Mouse (Mus musculus) cerebellum, adult (tissue): ENCODE results near the gene Nxnl1.
"Not testable (repeated sequence)": the region's sequence is repeated elsewhere in the genome, so short reads cannot be mapped to it uniquely, and the experiment has no call there.

Experiments
- ATAC-seq: cut with Nextera tagmentation; 2 replicates; pipeline ENCODE4 v1.9.2; 2017; ENCODE audit warnings: mild to moderate bottlenecking, moderate library complexity, mixed read lengths; ENCODE audit not compliant: insufficient number of reproducible peaks, low FRiP score, low TSS enrichment

The Nxnl1 gene

DNA sequence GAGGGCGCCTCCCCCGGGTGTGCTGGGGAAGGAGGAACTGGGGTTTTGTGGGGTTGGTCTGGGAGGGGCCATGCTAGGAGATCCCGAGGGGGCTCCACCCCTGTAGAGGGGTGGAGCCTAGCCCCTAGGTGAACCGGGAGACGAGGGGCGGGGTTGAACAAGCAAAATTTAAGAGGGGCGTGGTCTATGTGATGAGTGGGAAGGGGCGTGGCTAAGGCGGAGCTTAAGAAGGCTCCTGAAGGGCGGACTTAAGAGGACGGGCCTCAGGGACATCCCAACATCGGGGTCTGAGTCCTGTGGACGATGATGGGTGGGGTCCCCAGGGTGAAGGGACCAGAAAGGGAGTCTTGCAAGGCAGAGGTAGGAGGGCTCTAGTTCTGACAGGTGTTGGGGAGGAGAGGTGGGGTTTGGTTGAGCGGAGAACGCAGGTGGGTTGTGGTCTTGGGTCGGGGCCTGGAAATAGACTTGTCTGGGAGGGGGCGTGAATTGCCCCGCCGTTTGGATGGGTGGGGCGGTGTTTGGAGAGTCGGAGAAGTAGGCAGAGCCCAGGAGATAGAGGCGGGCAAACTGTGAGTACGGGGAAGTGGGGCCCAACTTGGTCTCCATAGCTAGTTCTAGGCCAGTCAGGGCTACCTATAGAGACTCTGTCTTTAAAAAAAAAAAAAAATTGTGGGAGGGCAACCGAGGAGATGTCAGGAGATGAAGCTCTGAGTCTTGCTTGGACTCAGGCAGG is 7.3 kb downstream of the Nxnl1 start:
- ATAC-seq, result no peak

DNA sequence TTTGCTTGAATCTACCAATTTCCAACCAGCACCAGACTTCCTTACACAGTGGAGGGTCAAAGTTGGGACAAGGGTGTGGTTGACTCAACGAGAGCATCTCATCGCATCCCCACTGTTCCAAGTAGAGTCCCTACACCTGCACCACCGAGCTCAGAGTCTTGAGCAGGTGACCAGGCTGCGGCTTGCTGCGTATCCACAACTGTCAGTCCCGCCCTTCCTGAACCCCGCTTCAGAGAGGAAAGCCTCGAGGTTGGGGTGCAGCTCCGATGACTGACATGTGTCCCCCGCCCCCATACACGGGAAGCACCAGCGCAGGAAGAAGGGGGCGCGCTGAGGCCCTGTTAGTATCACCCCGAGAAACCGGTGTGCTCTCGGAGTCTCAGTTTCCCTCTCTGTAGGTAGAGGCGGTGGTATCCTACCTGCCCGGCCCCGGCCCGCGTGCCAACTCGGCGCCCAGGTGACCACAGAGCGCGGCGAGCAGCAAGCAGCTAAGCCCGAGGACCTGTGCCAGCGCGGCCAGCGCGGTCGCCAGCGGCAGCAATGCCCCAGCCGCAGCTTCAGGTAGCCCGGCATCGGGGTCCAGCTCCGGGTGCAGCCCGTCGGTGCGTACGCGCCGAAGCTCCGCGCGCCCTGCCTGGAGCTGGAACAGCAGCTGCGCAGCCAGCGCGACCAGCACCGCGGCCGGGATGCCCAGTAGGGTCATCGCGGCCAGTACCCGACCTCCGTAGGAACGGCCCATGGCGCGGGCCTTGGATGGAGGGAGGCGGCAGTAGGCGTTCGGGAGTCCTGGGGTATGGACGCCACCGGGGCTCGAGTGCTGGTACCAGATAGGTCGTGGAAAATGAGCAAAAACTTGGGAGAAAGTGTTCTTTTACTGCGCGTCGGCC is 8.1 kb downstream of the Nxnl1 start, which contains the start of gene Tmem221:
Gene Tmem221 (minus strand): TSS at position 801 of the 887 bp plus-strand sequence.
- ATAC-seq, result no peak

DNA sequence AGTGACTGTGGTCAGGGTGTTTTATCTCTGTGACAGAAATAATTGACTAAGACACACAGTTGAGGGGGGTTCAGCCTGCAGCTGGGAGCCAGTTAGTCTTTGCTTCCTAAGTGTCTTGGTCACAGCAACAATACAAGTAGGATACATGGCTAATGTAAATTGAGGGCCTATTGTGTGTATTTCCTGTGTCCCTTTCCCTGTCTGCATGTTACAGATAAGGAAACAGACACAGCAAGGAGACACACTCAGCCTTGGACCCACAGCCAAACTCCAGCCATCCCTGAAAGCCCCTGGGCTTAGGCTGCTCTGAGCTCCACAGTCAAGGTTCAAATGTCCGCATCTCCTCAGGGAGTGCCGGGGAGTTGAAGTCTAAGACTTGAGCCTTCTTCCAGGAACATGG is 11.8 kb downstream of the Nxnl1 start:
- no peak for ATAC-seq

DNA sequence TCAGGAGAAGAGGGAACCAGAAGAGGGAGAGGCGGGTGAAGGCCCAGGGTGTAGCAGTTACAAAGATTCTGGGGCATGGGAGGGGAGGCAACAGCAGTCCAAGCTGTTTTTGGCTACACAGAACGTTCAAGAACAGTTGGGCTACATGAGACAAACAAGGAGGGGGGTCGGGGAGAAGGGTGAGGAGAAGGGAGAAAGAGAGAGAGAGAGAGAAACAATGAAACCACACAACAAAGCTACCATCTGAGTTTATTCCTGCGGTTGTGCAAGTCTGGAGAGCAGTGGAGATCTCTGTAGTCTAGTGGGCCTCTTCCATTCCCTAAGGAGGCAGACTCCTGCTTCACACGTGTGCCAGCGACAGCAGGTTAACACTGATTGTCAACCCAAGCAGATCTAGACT is 12.4 kb downstream of the Nxnl1 start:
- ATAC-seq, result no peak

DNA sequence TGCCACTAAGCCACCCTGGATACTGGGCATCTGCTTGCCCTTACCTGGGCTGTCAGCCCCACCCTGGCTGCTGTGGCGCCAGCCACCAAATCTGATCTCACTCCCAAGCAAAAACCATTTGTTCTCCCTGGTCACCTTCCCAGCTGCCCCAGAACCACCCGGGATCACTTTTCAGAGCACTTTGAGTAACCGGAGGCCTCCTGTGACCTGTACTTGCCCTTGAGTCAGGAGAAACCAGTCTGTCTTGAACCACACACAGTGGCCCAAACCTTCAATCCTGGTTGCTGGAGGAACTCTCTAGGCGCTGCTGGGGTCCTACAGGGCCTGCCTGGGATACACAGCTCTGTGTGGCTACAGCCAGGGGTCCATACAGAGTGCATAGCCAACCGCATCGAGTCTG is 13.6 kb downstream of the Nxnl1 start:
- ATAC-seq, result no peak

DNA sequence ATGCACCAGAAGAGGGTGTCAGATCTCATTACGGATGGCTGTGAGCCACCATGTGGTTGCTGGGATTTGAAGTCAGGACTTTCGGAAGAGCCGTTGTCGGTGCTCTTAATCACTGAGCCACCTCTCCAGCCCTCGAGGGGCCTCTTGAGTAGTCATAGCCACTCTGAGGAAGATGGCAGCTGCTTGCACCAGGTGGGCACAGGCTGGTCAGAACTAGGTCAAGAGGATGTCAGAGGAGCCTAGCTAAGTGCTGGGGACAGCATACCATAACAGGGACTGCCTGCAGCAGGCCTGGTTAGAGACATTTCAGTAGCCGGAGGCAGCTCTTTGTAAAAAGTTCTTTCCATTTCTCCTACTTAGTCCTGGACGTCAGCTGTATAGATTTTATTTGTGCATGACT is 15.6 kb downstream of the Nxnl1 start:
- no peak for ATAC-seq

DNA sequence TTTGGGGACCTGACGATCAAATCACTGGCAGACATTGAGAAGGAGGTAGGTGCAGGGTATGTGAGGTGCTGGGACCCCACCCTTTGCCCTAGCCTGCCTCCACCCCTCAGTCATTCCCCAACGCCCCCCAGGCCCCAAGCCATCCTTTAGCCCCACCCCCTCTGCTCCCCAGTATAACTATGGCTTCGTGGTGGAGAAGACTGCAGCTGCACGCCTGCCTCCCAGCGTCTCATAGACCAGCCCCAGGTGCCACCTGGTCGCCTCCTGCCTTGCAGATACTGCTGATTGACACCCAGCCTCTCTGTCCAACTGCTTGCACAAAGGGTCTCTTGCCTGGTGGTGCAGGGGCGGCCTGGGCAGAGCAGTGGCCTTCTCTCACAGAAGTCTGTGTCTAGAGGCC is 18.8 kb downstream of the Nxnl1 start:
- ATAC-seq, result no peak

DNA sequence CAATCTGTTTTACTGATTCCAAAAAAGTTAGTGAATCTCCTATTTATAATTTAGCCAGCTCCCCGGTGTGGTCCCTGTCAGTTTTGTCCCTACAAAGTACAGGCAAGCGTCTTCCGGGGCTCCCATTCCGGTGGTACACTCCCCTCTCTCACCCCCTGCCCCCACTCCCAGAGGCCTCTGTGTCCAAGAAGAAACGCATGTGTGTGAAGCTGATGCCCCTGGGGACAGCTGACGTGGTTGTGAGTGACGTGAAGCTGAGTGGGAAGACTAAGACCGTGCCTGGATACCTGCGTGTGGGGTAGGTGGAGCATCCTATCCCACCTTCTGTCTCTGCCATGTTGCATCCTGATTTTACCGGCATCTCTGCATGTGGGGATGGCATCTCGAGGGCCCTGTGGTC is 21.3 kb downstream of the Nxnl1 start:
- ATAC-seq, result no peak

DNA sequence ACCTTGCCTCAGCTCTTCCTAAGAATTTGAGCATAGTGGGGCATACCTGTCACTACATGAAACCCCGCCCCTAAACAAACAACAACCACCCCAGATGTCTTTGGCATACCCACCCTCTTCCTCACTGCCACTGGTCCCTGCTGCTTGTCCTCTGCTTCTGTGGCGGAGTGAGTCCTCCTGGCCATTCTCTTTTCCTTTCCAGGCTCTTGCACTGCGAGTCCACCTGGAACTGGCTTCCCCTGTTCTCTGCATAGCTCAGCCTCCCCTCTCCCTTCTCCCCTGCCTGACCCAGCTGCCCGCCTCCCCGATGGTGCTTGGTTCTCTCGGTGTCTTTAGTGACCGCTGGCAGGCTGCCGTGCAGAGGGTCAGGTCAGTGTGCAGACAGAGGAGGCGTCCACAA is 22.6 kb downstream of the Nxnl1 start:
- ATAC-seq, result no peak

DNA sequence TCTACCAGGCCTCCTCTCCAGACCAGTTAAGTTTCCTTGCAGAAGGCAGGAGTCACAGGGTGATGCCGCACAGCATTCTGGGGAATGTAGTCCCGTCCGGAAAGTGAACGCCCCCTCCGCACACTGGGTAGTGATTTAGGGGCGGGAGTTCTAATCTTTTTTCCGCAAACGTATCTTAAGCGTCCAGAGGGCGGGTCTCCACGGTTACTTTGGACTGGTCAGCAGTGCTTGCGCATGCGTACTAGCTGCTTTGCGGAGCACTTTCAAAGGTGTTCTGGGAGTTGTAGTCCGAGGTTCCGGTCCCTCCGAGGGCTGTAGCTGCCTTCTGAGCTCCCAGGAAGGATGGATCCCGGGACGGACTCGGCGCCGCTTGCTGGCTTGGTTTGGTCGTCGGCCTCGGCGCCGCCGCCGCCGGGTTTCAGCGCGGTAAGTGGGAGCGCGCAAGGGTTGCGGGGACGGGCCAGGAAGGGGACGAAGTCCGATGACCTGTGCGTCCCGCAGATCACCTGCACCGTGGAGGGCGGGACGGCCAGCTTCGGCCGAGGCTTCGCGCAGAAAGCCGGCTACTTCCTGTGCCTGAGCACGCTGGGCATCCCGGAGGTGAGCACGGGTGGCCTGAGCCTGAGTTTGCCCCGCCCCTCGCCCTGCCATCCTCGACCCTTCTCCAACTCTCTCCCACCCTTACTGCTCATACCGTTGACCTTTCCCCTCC is 23.6 kb downstream of the Nxnl1 start, which contains the start of gene Mvb12a:
Gene Mvb12a (plus strand): TSS at position 291 of the 712 bp plus-strand sequence.
- peak; percentile 94 for ATAC-seq

DNA sequence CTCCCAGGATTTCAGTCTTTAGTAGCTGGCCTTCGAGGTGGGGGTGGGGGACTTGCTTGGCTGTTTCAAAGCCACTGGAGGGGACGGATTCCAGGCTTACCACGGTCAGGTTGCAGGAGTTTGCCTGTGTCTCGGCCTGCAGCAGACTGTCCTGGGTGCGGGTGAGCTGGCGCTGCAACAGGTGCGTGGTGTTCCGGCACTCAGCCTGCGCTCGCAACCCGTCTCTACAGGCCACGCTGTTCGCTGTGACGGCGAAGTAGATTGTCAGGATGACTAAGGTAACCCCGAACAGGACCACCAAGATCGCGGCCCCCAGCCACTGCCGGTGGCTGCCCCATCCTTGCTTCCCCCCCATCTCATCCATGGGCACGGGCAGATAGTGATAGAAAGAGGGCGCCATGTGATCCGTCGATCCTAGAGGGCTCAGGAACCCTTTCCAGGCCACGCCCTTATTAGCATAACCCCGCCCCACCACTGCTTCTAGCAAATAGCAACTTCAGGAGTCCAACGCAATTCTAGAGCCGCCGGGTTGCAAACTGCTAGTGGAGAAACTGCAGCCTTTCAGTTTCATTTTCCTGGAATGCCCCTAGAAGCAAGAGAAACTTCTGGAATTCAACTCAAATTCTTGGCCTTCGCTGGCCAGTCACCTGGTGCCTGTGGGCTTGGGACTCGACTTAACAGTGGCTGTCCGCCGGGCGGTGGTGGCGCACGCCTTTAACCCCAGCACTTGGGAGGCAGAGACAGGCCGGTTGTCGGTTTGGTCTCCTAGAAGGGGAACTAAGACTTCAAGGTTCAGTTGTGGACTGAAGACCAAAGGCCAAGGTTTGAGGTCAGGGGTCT is 29.2 kb downstream of the Nxnl1 start, which contains the start of gene Bst2:
Gene Bst2 (minus strand): TSS at position 429 of the 840 bp plus-strand sequence.
- ATAC-seq, result no peak

DNA sequence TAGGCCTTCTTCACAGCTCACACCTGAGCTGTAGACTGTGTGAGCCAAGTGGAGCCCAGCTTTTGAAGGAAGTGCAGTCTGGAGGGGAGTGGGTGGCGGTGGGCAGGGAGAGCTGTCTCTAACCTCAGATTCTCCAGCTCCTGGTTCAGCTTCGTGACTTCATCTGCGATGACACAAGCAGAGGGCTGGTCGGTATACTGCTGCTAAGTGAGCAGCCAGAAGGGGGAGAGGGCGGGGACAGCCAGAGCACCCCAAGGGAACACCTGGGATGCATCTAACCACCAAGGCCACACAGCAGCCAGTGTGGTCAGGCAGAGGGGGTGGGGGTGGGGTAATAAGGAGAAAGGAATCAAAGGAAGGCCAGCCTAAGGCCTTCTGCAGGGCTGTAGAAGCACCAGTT is 30.7 kb downstream of the Nxnl1 start:
- ATAC-seq, result no peak

DNA sequence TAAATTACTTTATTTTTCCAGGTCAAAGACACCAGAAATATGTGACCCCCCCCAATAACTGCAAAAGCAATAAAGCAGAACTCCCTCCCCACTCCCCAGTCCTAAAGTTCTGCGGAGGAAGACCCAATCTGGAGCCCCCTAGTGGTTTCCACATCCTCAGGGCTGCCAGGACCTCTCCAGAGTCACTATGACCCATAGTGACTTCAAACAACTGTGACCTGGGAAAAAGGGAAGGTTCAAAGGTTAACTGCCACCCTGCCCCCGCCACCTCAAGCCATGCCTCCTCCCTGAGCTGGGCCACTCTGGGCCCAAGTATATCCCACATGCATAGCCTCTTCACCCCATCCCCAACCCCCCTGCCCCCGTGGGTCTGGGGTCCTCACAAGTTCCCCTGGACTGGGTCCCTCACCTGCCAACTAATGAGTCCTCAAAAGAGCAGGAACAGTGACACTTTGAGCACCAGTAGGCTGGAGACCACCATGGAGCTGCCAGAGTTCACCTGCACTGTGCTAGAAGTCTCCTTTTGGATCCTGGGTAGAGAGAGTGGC is 32.1 kb downstream of the Nxnl1 start:
- ATAC-seq, result no peak

DNA sequence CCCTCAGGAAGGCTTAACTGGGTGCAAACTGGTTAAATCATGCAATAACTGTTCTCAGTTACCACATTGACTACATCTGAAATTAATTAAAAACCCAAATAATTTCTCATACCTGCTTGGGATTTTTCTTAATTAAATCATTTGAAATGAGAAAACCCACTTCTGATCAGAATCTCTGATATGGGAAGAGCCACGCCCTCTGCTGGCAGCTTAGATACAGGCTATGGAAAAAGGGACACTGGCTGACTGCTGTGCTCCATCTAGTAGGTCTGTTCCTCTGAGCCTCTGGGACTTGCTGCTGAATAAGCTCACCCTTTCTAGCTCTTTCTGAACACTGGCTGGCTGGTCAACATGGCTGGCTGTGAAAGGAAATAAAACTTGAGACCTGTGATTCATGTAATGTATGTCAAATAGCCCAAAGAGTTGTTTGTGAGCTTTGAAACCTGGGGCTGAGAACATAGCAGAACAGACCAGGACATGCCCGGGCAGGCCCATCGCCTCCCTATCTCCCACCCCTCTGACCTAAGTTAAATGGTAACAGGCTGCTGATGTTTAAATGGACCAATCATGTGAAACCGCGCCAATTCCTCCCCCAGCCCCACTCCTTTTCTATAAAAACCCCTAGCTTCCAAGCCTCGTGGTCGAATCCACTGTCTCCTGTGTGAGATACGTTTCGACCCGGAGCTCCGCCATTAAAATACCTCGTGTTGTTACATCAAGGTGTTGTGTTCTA is 35.5 kb downstream of the Nxnl1 start:
- not testable (repeated sequence) for ATAC-seq

DNA sequence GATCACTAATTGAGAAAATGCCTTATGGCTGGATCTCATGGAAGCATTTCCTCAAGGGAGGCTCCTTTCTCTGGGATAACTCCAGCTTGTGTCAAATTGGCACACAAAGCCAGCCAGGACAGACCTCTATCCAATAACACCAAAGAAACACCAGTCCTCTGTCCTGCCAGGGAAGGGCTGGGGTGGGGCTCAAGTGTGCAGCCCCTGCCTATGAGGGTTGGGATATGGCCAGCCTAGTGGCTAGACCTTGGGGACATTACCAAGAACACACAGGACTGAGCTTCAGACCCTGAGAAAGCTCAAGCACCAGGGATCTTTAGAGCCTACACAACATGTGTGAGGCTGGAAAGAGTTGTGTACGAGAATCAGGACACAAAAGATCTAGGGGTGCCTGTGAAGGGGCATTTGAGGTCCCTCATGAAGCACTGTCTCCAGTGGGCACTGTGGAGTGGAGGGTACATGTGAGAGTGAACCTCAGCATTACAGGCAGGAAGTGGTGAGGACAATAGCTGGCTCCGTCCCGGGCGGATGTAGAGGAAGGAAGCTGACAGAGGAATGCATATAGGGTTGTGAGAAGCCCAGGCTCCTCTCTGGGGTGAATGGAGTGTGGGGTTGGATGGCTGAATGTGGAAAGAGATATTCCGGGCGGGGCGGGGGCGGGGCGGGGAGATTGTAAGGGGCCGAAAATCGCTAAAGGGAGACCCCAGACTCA is 37.9 kb downstream of the Nxnl1 start:
- no peak for ATAC-seq

DNA sequence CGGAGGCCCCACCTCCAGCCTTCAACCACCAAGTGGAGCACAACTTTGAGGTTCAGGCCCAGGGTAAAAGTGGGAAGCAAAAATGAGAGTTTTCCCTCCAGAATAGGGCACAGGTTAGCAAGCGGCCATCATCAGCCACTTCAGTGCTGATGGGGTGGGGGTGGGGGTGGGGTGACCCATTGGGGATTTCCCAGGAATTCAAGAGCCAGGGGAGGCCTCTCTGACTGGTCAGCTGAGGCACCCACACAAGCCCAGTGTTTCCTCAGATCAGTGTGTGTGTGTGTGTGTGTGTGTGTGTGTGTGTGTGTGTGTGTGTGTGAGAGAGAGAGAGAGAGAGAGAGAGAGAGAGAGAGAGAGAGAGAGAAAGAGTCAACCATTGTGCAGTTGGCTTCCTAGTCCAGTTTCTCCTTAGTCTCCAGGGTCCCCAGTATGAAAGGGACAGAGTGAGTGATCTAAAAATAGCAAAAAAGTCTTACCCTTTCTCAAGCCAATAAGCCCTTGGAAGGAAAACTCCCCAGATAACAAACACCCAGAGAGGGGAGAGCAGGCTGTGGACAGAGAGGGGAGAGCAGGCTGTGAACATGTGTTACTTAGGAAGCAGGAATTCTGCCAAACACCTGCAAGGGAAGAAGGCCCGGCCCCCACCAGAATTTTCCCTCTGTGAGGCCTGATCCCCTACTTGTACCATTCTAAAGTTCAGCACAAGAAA is 39.1 kb downstream of the Nxnl1 start:
- no peak for ATAC-seq

DNA sequence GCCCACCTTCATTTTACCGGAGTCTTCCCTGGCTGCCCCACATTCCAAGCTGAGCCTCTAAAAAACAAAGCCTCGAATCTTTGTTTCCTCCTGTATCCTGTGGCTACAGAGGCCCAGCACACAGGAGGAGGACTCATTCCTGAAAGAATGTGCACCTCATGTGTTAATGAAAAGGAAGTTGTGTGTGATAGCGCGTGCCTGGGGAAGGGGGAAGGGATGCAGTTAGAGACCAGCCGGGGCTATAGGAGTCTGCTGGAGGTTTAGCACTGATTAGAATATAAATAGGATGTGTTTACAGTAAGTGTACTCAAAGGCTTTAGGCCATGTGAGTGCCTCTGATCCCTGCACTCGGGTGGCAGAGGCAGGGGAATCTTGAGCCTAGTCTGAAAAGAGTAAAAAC is 40.1 kb downstream of the Nxnl1 start:
- no peak for ATAC-seq
